Mouse (Mus musculus) bone marrow macrophage, adult 2 months (primary cell): Measurements from ENCODE around the gene Pacs2. TPM values are rescaled to one million over a fixed set of nuclear protein-coding genes. Genes with fewer than 3 reads are reported as not detected.

Experiments
- H3K27ac ChIP-seq: 2 replicates; pipeline ENCODE4 v1.5.1; 2012; ENCODE audit warnings: low read depth, low read length; ENCODE audit not compliant: insufficient read depth
- H3K4me1 ChIP-seq: 2 replicates; pipeline ENCODE4 v1.6.1; 2012; ENCODE audit warnings: low read length; ENCODE audit not compliant: control insufficient read depth, insufficient read depth
- H3K4me3 ChIP-seq: 2 replicates; pipeline ENCODE4 v1.5.1; 2012; ENCODE audit warnings: mild to moderate bottlenecking, low read length, moderate library complexity; ENCODE audit not compliant: insufficient read depth
- CTCF ChIP-seq: IDR thresholded peaks from 2 replicates; pipeline ENCODE4 v1.5.1; 2012; ENCODE audit warnings: low read depth, mild to moderate bottlenecking, low read length, moderate library complexity
- POLR2A ChIP-seq: IDR thresholded peaks from 2 replicates; pipeline ENCODE4 v1.6.1; 2012; ENCODE audit warnings: mild to moderate bottlenecking, low read depth, low read length, borderline replicate concordance
- polyA plus RNA-seq: library from polyadenylated mRNA; stranded (reverse); fragments of >200 nt; gene quantifications from 2 replicates; pipeline ENCODE4 v1.2.4, GENCODE M21; 2012; ENCODE audit not compliant: missing spikeins, insufficient read depth, insufficient read length

Gene Pacs2
- polyA plus RNA-seq, 1 experiment, result 62.2 TPM

- H3K27ac ChIP-seq, result no peak overlapping the region
- H3K4me1 ChIP-seq, result peaks cover 38% of the 10 kb centered on the region
- no peak for TF ChIP-seq POLR2A
- peak; percentile 49 for TF ChIP-seq CTCF
- no peak overlapping the region for H3K4me3 ChIP-seq
Observed at GRCm38 (mm10) chr12:112987877-112988276, 26.4 kb upstream of the Pacs2 start.

DNA sequence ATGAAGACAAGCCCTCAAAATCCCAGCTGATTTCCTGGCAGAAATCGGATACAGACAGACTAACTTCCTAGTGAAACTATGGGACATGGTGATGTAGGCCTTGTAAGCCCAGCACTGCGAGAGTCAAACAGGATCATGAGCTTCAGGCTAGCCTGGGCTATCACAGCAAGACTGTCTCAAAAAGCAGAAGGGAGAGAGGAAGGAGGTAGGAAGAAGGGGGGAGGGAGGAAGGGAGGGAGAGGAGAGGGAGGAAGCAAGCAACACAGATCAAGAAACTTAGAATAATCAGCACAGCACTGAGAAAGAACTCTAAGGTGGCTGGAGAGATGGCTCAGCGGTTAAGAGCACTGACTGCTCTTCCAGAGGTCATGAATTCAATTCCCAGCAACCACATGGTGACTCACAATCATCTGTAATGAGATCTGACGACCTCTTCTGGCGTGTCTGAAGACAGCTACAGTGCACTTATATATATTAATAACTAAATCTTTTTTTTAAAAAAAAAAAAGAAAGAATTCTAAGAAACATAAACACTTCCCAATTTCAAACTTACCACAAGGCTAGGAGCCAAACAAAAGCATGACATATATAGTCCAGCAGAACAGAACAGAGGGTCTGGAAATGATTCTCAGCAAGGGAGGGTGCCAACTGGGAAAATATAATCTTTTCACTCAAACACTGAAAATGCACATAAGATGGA is 23.5 kb upstream of the Pacs2 start:
- Histone ChIP-seq H3K4me1 (peaks cover 47% of the 10 kb centered on the region), H3K4me3 (no peak overlapping the region), H3K27ac (peak overlapping the region; percentile 34; the same call in 1 of the 2 replicates)
- no peak for TF ChIP-seq CTCF
- no peak for TF ChIP-seq POLR2A

DNA sequence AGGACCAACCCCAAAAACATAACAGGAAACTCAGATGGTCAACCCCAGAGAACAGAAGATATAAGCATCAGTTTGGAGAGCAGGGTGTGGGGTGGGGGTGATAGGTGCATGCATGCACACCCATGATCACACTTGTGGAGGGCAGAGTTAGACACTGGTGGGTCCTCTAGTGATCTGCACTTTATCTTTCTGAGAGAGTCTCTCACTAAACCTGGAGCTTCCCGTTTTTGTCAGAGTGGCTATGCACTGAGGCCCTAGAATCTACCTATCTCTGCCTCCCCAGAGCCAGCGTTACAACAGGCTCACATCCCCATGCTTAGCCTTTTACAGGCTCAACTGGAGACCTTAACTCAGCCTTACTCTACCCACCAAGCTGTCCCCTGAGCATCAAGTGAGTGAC is 22.9 kb upstream of the Pacs2 start:
- Histone ChIP-seq H3K4me1 (peaks cover 47% of the 10 kb centered on the region), H3K4me3 (no peak overlapping the region), H3K27ac (peak overlapping the region; percentile 11; the same call in 1 of the 2 replicates)
- TF ChIP-seq POLR2A (no peak), CTCF (no peak)

GRCm38 (mm10) chr12:112994153-112994552 is 20.2 kb upstream of the Pacs2 start:
- H3K4me1 ChIP-seq, result peaks cover 33% of the 10 kb centered on the region

DNA sequence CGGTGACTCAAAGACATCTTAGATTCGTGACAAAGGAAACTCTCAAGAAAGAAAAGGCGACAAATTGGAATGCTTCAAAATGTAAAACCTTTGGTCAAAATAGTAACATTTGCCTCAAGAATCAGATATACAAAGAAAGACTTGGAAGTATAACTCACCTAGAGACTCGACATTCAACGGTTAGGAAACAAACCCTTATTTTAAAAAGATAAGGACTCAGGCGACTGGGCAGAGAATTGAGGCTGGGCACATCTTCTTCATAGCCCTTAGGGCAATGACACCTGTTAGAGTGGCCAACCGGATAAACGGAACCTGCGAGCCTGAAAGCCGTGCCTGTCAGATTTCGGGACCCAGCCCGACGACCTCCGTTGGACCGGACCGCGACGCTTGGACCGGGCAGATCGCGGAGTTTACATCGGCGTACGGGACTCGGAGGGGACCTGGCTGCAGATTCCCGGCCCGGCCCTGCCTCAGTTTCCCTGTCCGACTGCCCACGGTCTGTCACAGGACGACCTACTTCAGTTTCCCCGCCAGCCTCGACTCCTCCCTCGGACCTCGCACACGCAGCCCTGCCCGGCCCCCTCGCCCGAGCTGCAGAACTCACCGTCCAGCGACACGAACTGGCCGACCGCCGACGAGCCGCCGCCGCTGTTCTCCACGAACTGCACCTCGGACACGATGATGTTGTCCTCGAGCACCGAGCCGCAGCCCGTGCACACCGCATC is 14.6 kb upstream of the Pacs2 start:
- Histone ChIP-seq H3K4me1 (peaks cover 14% of the 10 kb centered on the region), H3K4me3 (peak overlapping the region; percentile 88), H3K27ac (peak overlapping the region; percentile 97)
- no peak for TF ChIP-seq POLR2A
- TF ChIP-seq CTCF, result no peak

More at GRCm38 (mm10) chr12:112994153-112994552, 20.2 kb upstream of the Pacs2 start:
- TF ChIP-seq POLR2A, result no peak
- TF ChIP-seq CTCF, result no peak
- Histone ChIP-seq H3K27ac (no peak overlapping the region), H3K4me3 (no peak overlapping the region)

GRCm38 (mm10) chr12:113000294-113001132 is 13.8 kb upstream of the Pacs2 start, which contains the start of gene Brf1:
Gene Brf1 (minus strand): TSS chr12:113000704.
- Histone ChIP-seq H3K4me1 (peaks cover 14% of the 10 kb centered on the region), H3K4me3 (peak within 1 kb of the TSS; percentile 88), H3K27ac (peak within 1 kb of the TSS; percentile 97)
- TF ChIP-seq POLR2A, result no peak
- TF ChIP-seq CTCF, result no peak

GRCm38 (mm10) chr12:113001133-113001474 is 13.2 kb upstream of the Pacs2 start:
- TF ChIP-seq CTCF (no peak), POLR2A (no peak)
- Histone ChIP-seq H3K4me3 (peak overlapping the region; percentile 70), H3K4me1 (peaks cover 14% of the 10 kb centered on the region), H3K27ac (peak overlapping the region; percentile 59)

GRCm38 (mm10) chr12:113002667-113003066 is 11.6 kb upstream of the Pacs2 start:
- Histone ChIP-seq H3K27ac (no peak overlapping the region), H3K4me3 (no peak overlapping the region), H3K4me1 (peaks cover 14% of the 10 kb centered on the region)
- TF ChIP-seq CTCF (no peak), POLR2A (no peak)

DNA sequence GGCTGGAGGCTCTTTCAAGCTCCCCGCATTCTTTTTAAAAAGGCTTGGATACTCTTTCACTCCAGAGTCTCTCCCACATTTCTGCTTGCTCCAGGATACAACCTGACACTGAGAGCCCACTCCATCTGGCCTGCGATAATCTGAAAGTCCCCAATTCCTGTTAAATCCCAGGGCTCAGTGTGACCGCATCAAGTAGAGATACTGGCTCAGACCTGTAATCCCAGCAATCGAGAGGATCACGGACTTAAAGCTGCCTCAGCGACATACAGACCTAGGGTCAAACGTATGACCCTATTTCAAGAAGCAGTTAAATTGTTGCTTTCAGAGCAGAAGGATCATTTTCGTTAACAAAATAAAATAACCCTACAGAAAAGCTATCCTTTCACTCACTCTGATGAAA is 10.3 kb upstream of the Pacs2 start:
- no peak overlapping the region for H3K4me3 ChIP-seq
- peaks cover 10% of the 10 kb centered on the region for H3K4me1 ChIP-seq
- TF ChIP-seq CTCF, result no peak
- TF ChIP-seq POLR2A, result no peak
- no peak overlapping the region for H3K27ac ChIP-seq
